Mouse (Mus musculus): Measurements from ENCODE around the gene Cnn2.

GRCm38 (mm10) chr10:80024229-80025043 lies 36.1 kb downstream of the Cnn2 start:
- no peak for TF ChIP-seq POLR2A (IDR thresholded peaks at IDR 0.05; ENCODE audit: control insufficient read depth, low read depth, low read length)
- TF ChIP-seq CTCF (IDR thresholded peaks at IDR 0.05; ENCODE audit: control insufficient read depth, insufficient read depth, insufficient replicate concordance, low read depth, low read length): no peak

Measured in testis, adult 2 months (tissue).